Mouse (Mus musculus) liver, embryonic 14.5 days (tissue): ENCODE data around the gene Agr2. TPM values are rescaled to one million over a fixed set of nuclear protein-coding genes. Genes with fewer than 3 reads are reported as not detected.

Experiments used
- ATAC-seq: fragments of 200-750 bp; cut with Nextera tagmentation; 2 replicates; pipeline ENCODE4 v1.8.0; 2017; ENCODE audit warnings: moderate number of reproducible peaks, mild to moderate bottlenecking, moderate library complexity; ENCODE audit not compliant: insufficient read depth
- DNase-seq, 3 experiments: peaks; one replicate each; pipeline ENCODE4 v3.0.0-alpha.2; 2012 to 2013; ENCODE audit warnings: low read depth in 3 of 3, low spot score in 3 of 3
- H3K27ac ChIP-seq: fragments of 300-500 bp; sonication (generic); 2 replicates; pipeline ENCODE4 v1.5.1; 2014; ENCODE audit warnings: moderate library complexity, mild to moderate bottlenecking, control low read depth, inconsistent platforms
- H3K27me3 ChIP-seq: fragments of 300-500 bp; sonication (generic); 2 replicates; pipeline ENCODE4 v1.6.1; 2014; ENCODE audit warnings: mild to moderate bottlenecking, low read length, moderate library complexity; ENCODE audit not compliant: control insufficient read depth, insufficient read depth
- H3K36me3 ChIP-seq: fragments of 300-500 bp; sonication (generic); replicated peaks from 2 replicates; pipeline ENCODE4 v1.6.1; 2014; ENCODE audit warnings: low read depth; ENCODE audit not compliant: control insufficient read depth, insufficient read depth
- H3K4me1 ChIP-seq, 2 experiments: fragments of 200-500 bp in 1 of 2; fragments of 300-500 bp in 1 of 2; sonication (generic) in 1 of 2; replicated peaks; 2 replicates each; pipeline ENCODE4 v1.6.1; 2012 to 2014; ENCODE audit warnings: antibody characterized with exemption in 1 of 2, inconsistent platforms in 1 of 2, low read length in 1 of 2; ENCODE audit not compliant: control insufficient read depth in 2 of 2, insufficient read depth in 2 of 2
- H3K4me2 ChIP-seq: fragments of 300-500 bp; sonication (generic); 2 replicates; pipeline ENCODE4 v1.6.1; 2014; ENCODE audit warnings: low read depth, mild to moderate bottlenecking, control low read depth, moderate library complexity
- H3K4me3 ChIP-seq, 2 experiments: fragments of 200-500 bp in 1 of 2; fragments of 300-500 bp in 1 of 2; sonication (generic) in 1 of 2; 2 replicates each; pipeline ENCODE4 v1.5.1; 2012 to 2014; ENCODE audit warnings: low read depth in 2 of 2, low read length in 2 of 2, mild to moderate bottlenecking in 2 of 2, control low read depth in 1 of 2, inconsistent platforms in 1 of 2, moderate library complexity in 1 of 2; ENCODE audit not compliant: insufficient read depth in 1 of 2
- H3K9ac ChIP-seq: fragments of 300-500 bp; sonication (generic); replicated peaks from 2 replicates; pipeline ENCODE4 v1.6.1; 2014; ENCODE audit warnings: mild to moderate bottlenecking, control low read depth, moderate library complexity
- H3K9me3 ChIP-seq: fragments of 300-500 bp; sonication (generic); 2 replicates; pipeline ENCODE4 v1.6.1; 2016; ENCODE audit warnings: low read length, mixed read lengths; ENCODE audit not compliant: control insufficient read depth
- CTCF ChIP-seq: IDR thresholded peaks from 2 replicates; pipeline ENCODE4 v1.5.1; 2016; ENCODE audit warnings: antibody characterized with exemption, low read depth, control low read depth
- EP300 ChIP-seq: IDR thresholded peaks from 2 replicates; pipeline ENCODE4 v1.6.1; 2016; ENCODE audit warnings: antibody characterized with exemption, low read depth
- WGBS: fragments of 180-500 bp; shearing (Covaris S2); extraction: QIAGEN DNeasy Blood & Tissue Kit; methylation state at CpG from one replicate; pipeline ENCODE4 v1.1.7; 2014; ENCODE audit not compliant: insufficient replicate concordance; 5-methylcytosine and 5-hydroxymethylcytosine counted together
- polyA plus RNA-seq, 2 experiments: library from polyadenylated mRNA; depleted of rRNA in 1 of 2; stranded (reverse) in 1 of 2; unstranded in 1 of 2; fragments of >200 nt; fragmentation: Nextera tagmentation in 1 of 2; extraction: Ambion mirVana in 1 of 2; gene quantifications; 2 replicates each; pipeline versions ENCODE4 v1.2.1 to v1.2.3; 2012 to 2014

Gene Agr2
- 0.07 and 0.09 TPM in 2 replicates for polyA plus RNA-seq (2012; rRNA removed)
- not detected in 2 replicates for polyA plus RNA-seq (2014; fragmentation: Nextera tagmentation; extraction: Ambion mirVana)

DNA sequence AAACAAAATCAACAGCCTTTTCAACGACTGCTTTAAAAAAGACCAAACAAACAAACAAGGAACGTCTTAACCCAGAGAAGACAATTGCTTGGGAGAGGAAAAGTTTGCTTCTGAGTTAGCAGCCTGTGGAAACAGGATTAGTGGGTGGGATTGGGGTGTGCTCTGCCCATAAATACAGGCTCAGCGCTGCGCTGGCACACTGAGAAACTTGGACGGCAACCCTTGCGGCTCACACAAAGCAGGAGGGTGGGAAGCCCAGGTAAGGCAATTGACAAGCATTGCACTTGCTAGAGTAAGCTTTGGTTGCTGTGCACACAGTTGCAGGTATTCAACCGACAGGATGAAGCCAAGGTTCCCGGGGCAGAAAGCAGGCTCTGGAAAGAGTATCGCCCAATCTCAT is at the start of gene Agr2:
TSS of gene Agr2 (plus strand) at position 197 of the 400 bp plus-strand sequence.
- no peak within 1 kb of the TSS for H3K9ac ChIP-seq
- WGBS, result 55% methylated on average over 9 of the region's 9 CpGs
- no peaks in the 10 kb centered on the region for H3K4me1 ChIP-seq
- H3K27ac ChIP-seq, result no peak within 1 kb of the TSS
- no peak within 1 kb of the TSS for H3K4me3 ChIP-seq
- H3K27me3 ChIP-seq, result no peaks in the 10 kb centered on the region
- no peak for DNase-seq
- no peaks in the 10 kb centered on the region for H3K36me3 ChIP-seq
- no peaks in the 10 kb centered on the region for H3K9me3 ChIP-seq
- TF ChIP-seq CTCF (no peak), EP300 (no peak)
- no peak for ATAC-seq
- H3K4me2 ChIP-seq, result no peak within 1 kb of the TSS

DNA sequence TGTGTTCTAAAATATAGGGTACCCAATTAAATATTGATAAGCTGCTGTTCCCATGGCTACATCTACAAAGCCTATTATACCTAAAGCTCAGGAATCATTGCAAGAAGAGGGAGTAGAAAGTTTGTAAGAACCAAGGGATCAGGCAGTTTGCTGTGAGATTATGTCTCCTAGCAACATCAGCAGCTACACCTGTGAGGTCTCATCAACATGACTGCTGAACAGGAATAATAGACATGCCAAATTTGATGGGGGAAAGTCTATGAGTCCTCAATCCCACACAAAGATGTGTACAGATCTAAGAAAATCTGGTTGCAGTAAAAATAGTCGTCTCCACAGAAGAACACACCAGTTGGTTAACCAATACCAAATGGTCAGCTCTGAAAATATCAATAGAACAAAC is 41.0 kb upstream of the Agr2 start:
- WGBS, result 49% methylated on average over 1 of the region's 1 CpGs
- Histone ChIP-seq H3K4me3 (no peak overlapping the region), H3K27ac (no peak overlapping the region), H3K36me3 (no peaks in the 10 kb centered on the region), H3K4me1 (no peaks in the 10 kb centered on the region), H3K9ac (no peak overlapping the region), H3K27me3 (no peaks in the 10 kb centered on the region), H3K9me3 (no peaks in the 10 kb centered on the region), H3K4me2 (no peak overlapping the region)
- DNase-seq (no peak), ATAC-seq (no peak)
- TF ChIP-seq EP300, result no peak
- TF ChIP-seq CTCF, result no peak

DNA sequence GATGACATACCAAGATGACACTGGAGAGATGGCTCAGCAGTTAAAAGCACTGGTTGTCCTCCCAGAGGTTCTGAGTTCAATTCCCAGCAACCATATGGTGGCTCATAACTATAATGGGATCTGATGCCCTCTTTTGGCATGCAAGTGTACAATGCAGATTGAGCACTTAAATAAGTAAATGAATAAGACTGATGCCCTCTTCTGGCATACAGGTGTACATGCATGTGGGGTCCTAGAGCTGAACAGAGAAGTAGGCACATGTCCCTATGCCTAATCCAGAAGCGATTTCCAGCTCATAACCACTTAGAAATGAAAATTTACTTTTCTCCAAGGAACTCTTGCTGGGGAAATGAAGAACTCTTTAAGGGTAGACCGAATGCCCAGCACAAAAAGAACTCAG is 35.5 kb upstream of the Agr2 start:
- DNase-seq (no peak), ATAC-seq (no peak)
- Histone ChIP-seq H3K9ac (no peak overlapping the region), H3K9me3 (no peaks in the 10 kb centered on the region), H3K27ac (no peak overlapping the region), H3K27me3 (no peaks in the 10 kb centered on the region), H3K4me3 (no peak overlapping the region), H3K4me1 (no peaks in the 10 kb centered on the region), H3K4me2 (no peak overlapping the region), H3K36me3 (no peaks in the 10 kb centered on the region)
- TF ChIP-seq EP300, result no peak
- peak; percentile 41; the same call in 1 of the 2 replicates for TF ChIP-seq CTCF
- WGBS, result 39% methylated on average over 2 of the region's 2 CpGs

DNA sequence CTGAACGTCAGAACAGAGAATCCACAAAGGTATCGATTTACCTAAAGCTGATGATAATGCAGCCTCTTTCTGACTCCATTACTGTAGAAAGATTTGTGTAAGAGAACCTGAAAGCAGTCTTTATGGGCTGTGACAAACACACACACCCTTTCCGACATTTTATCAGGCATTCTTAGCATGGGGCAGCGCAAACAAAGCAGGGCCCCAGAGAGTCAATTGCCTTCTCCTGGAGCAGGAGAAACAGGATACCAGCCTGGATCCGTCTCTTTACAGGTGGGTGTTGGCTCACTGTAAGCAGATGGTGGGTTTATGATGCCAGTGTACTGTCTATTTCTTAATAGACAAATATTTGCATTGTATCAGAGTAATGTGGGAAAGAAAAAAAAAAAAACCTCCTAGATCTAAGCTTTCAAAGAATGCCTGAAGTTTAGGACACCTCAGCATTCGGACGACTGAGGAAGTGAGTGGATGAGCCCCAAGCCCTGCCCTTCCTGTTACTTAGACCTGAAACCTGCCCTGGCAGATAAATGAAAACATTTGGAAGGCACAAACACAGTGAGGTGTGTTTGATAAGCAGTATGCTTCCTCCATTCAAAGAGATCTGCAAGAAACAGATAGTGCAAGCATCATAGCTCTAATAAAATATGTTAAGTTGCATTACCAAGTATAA is 26.5 kb upstream of the Agr2 start:
- Histone ChIP-seq H3K9me3 (no peaks in the 10 kb centered on the region), H3K27me3 (no peaks in the 10 kb centered on the region), H3K36me3 (no peaks in the 10 kb centered on the region), H3K4me1 (peaks cover 0 to 7% of the 10 kb centered on the region in 2 experiments; a peak in 1 of 4 replicates), H3K4me3 (no peak overlapping the region), H3K4me2 (peak overlapping the region; percentile 21), H3K9ac (no peak overlapping the region), H3K27ac (no peak overlapping the region)
- DNase-seq, result peak; percentile 17 to 23 (median 22)
- 29% methylated on average over 7 of the region's 7 CpGs for WGBS
- no peak for TF ChIP-seq CTCF
- TF ChIP-seq EP300, result peak; percentile 58
- ATAC-seq, result peak; percentile 76

DNA sequence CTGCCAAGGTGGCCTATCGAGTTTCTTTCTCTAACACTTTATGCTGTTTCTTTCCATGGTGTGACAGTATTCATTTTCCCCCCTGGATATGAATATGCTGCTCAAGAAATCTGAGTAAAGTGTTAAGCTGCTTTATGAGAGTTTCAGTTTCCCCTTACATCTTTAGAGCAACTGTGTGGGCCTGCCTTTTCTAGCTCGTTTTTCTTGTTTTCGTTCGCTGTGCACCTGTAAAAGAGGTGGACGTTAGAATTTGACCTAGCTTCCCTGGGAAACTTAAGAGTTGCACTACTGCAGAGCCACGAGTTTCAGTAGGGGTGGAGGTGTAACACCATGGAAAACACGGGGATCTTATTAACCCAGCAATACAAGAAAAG is 26.0 kb upstream of the Agr2 start:
- H3K4me3 ChIP-seq, result no peak overlapping the region
- no peak overlapping the region for H3K4me2 ChIP-seq
- no peak for ATAC-seq
- H3K9ac ChIP-seq, result no peak overlapping the region
- H3K9me3 ChIP-seq, result no peaks in the 10 kb centered on the region
- TF ChIP-seq CTCF (no peak), EP300 (no peak)
- no peak for DNase-seq
- WGBS, result 45% methylated on average over 7 of the region's 7 CpGs
- no peaks in the 10 kb centered on the region for H3K36me3 ChIP-seq
- no peaks in the 10 kb centered on the region for H3K27me3 ChIP-seq
- no peak overlapping the region for H3K27ac ChIP-seq
- peaks cover 0 to 7% of the 10 kb centered on the region in 2 experiments; a peak in 1 of 4 replicates for H3K4me1 ChIP-seq
